Mouse (Mus musculus) ES-Bruce4 (cell line): ENCODE results near the gene Wdfy3.

Experiments
- CTCF ChIP-seq: IDR thresholded peaks from one replicate; pipeline ENCODE4 v1.8.1; 2011; ENCODE audit warnings: low read depth, low read length
- EP300 ChIP-seq: IDR thresholded peaks from 2 replicates; pipeline ENCODE4 v1.6.1; 2011; ENCODE audit warnings: low read depth, low read length; ENCODE audit not compliant: insufficient read depth
- POLR2A ChIP-seq: IDR thresholded peaks from one replicate; pipeline ENCODE4 v1.8.1; 2011; ENCODE audit warnings: low read length; ENCODE audit not compliant: insufficient read depth

GRCm38 (mm10) chr5:102014235-102014634 lies 55.5 kb downstream of the Wdfy3 start:
- TF ChIP-seq POLR2A, result no peak
- TF ChIP-seq CTCF, result no peak
- no peak for TF ChIP-seq EP300
